Mouse (Mus musculus): ENCODE data around the gene Psmb2.

GRCm38 (mm10) chr4:126641901-126642300, 35.5 kb upstream of the Psmb2 start:
- TF ChIP-seq TCF12 (IDR thresholded peaks at IDR 0.05; ENCODE audit: low read depth, low read length) (no peak), ZNF384 (IDR thresholded peaks at IDR 0.05; ENCODE audit: low read depth, low read length) (no peak), CTCF (conservative IDR thresholded peaks at IDR 0.05 in 1 of 2, IDR thresholded peaks at IDR 0.05 in 1 of 2; ENCODE audit: low read depth in 2 of 2, low read length in 2 of 2) (no peak), EP300 (IDR thresholded peaks at IDR 0.05; ENCODE audit: low read length) (no peak), POLR2A (IDR thresholded peaks at IDR 0.05; ENCODE audit: low read depth, low read length) (no peak), ZC3H11A (IDR thresholded peaks at IDR 0.05; ENCODE audit: low read depth, low read length) (no peak)
